8 mouse cellular contexts compared by ENCODE assay signal in genomic region chr3:83841095-83841850, GRCm38 (mm10). TPM values are rescaled to one million over a fixed set of nuclear protein-coding genes. Genes with fewer than 3 reads are reported as not detected.
A peak's percentile ranks its signal among the peaks of the same experiment; 100 is the strongest.
DNase-seq lines count a peak whose midpoint lies in the region; ATAC-seq lines count a peak whose summit lies in the region.

Tlr2 (minus strand) TSS chr3:83841767.

- no peaks in the 10 kb centered on the region for H3K9me3 ChIP-seq in forebrain, embryonic 16.5 days (ENCODE audit: control insufficient read depth, low read length)
- no peaks in the 10 kb centered on the region for H3K9me3 ChIP-seq in megakaryocyte, embryonic 14.5 days

- H3K27me3 ChIP-seq in forebrain, embryonic 16.5 days (replicated peaks; ENCODE audit: control insufficient read depth, insufficient read depth, low read length) = peaks cover 3% of the 10 kb centered on the region
- H3K27me3 ChIP-seq in megakaryocyte, embryonic 14.5 days (replicated peaks) = no peaks in the 10 kb centered on the region

- H3K9ac ChIP-seq in forebrain, embryonic 16.5 days (replicated peaks; ENCODE audit: low read depth, low read length) = peak within 1 kb of the TSS; percentile 65

- H3K4me1 ChIP-seq in forebrain, embryonic 16.5 days (replicated peaks; ENCODE audit: control insufficient read depth, insufficient read depth, low read length) = peaks cover 9% of the 10 kb centered on the region
- H3K4me1 ChIP-seq in megakaryocyte, embryonic 14.5 days = peaks cover 62% of the 10 kb centered on the region

- peak; percentile 76 for ATAC-seq in forebrain, embryonic 16.5 days
- ATAC-seq in hematopoietic stem cell, adult 5-6 weeks (replicated peaks in 1 of 2; ENCODE audit: insufficient read depth in 1 of 2, low FRiP score in 2 of 2, low TSS enrichment in 1 of 2, low read depth in 1 of 2, poor library complexity in 2 of 2, severe bottlenecking in 2 of 2) = peak; percentile 72 to 75

- WGBS in forebrain, embryonic 16.5 days = 2% methylated on average over 35 of the region's 35 CpGs

- H3K4me3 ChIP-seq in forebrain, embryonic 16.5 days (replicated peaks; ENCODE audit: low read length) = peak within 1 kb of the TSS; percentile 57
- peak within 1 kb of the TSS; percentile 96 for H3K4me3 ChIP-seq in megakaryocyte, embryonic 14.5 days (replicated peaks)

- H3K36me3 ChIP-seq in forebrain, embryonic 16.5 days (ENCODE audit: control insufficient read depth, insufficient read depth) = no peaks in the 10 kb centered on the region
- peaks cover 34% of the 10 kb centered on the region for H3K36me3 ChIP-seq in megakaryocyte, embryonic 14.5 days (replicated peaks; ENCODE audit: low read length)

- H3K4me2 ChIP-seq in forebrain, embryonic 16.5 days (ENCODE audit: low read length) = peak within 1 kb of the TSS; percentile 86

- peak; percentile 35 to 46 for DNase-seq in CD8-positive naive resting alpha-beta T cell, adult 2 months (ENCODE audit: low read depth in 2 of 2, low spot score in 2 of 2)
- peak; percentile 87 for DNase-seq in adrenal gland, postnatal 25 days
- peak; percentile 12 to 25 for DNase-seq in layer of hippocampus, postnatal 36 days
- DNase-seq in right cerebral cortex, adult 18-20 months = peak; percentile 23
- peak; percentile 81 for DNase-seq in thymus, postnatal 4 days

- H3K27ac ChIP-seq in forebrain, embryonic 16.5 days (ENCODE audit: low read length) = no peak within 1 kb of the TSS

RNA-seq across cellular contexts. Expression of gene Tlr2, which starts in this region (rescaled TPM):
- 1.7 and 3.9 TPM in 2 replicates for total RNA-seq in adrenal gland, postnatal 25 days (2021)
- polyA plus RNA-seq in forebrain, embryonic 16.5 days (2015; fragmentation: Nextera tagmentation; extraction: Ambion mirVana) = 0.84 and 1.0 TPM in 2 replicates
- 9.1 and 12.1 TPM in 2 replicates for total RNA-seq in hematopoietic stem cell, adult 5-6 weeks (2017)
- total RNA-seq in layer of hippocampus, postnatal 36 days (2021) = under 1 TPM; 0.47 to 0.83 TPM
- polyA plus RNA-seq in megakaryocyte, embryonic 14.5 days (2012; ENCODE audit: insufficient read depth, low replicate concordance) = 0.88 TPM in 1 of 2 replicates, not detected in the other

Comparison
In these comparisons a context has a peak if more than half of its experiments do, and no peak if none do; other contexts are left out.
1. Peak in DNase-seq in layer of hippocampus, postnatal 36 days; RNA of the gene not detected or under 1 TPM.
2. DNase-seq: peak in every context shown above with its lines; median percentile 87 in adrenal gland, postnatal 25 days; 81 in thymus, postnatal 4 days; 40 in CD8-positive naive resting alpha-beta T cell, adult 2 months; 23 in right cerebral cortex, adult 18-20 months; 18 in layer of hippocampus, postnatal 36 days.